Mouse (Mus musculus) brain, adult 2 months (tissue): ENCODE measurements around the gene Rcor1.

Experiments
- DNase-seq: peaks from one replicate; pipeline ENCODE4 v3.0.0; 2011; ENCODE audit warnings: low read depth, low spot score

Gene Rcor1

DNA sequence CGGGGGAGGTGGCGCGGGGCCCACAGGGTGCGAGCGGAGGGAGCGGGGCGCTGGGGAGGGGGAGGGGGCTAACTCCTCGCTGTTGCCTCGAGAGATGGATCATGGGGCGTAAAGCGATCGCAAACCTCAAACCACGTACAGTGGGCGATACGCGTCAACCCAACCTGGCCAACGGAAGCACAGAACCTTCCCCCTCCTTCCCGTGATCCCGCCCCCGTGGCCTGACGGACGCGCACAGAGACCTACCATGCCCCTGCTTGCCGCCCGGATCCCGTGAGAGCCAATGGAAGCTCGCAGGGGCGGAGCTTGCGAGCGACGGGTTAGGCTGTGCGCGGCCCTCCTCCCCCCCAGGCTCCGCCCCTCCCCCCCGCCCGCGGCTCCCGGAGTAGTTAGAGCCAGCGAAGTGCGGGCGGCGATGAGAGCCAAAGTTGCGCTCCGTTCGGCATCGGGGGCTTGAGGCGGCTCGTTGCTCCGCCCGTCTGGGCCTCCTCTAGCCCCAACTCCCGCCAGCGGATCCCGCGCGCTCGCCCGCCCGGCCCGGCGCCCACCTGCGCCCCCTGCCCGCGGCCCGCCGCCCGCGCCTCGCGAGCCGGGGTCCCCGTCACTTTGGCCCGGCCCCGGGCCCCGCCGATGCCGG lies at the start of gene Rcor1:
Rcor1 (plus strand) TSS at position 376 of the 637 bp plus-strand sequence.
- peak; percentile 100 for DNase-seq

DNA sequence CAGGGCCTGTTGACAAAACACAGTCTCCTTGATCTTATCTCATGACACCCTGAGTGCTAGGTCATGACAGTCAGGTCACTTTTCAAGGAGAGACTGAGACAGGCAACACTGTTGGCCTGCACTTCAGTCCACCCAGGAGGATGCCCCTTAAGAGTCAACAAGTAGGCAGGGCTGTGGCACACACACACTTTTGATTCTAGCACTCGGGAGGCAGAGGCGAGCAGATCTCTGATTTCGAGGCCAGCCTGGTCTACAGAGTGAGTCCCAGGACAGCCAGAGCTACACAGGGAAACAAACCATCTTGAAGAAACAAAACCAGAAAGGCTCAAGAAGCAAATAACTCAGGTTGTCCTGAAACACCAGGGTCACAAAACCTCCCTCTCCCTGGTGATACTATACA lies 49.7 kb upstream of the Rcor1 start:
- no peak for DNase-seq

DNA sequence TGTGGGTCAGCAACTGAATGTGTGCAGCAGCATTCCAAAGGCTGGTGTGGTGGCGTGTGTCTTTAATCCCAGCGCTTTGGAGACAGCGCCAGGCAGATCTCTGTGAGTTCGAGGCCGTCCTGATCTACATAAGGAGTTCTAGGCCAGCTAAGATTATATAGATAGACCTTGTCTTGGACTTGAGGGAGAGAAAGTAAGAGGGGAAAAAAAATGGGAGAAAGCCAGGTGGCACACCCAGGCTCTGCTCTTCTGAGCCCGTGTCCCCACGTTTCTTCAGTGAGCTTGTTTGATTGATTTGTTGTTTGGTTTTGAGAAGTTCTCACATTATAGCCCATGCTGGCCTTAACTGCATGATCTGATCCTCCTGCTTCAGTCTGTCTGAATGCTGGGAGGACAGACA lies 48.7 kb upstream of the Rcor1 start:
- DNase-seq: no peak

DNA sequence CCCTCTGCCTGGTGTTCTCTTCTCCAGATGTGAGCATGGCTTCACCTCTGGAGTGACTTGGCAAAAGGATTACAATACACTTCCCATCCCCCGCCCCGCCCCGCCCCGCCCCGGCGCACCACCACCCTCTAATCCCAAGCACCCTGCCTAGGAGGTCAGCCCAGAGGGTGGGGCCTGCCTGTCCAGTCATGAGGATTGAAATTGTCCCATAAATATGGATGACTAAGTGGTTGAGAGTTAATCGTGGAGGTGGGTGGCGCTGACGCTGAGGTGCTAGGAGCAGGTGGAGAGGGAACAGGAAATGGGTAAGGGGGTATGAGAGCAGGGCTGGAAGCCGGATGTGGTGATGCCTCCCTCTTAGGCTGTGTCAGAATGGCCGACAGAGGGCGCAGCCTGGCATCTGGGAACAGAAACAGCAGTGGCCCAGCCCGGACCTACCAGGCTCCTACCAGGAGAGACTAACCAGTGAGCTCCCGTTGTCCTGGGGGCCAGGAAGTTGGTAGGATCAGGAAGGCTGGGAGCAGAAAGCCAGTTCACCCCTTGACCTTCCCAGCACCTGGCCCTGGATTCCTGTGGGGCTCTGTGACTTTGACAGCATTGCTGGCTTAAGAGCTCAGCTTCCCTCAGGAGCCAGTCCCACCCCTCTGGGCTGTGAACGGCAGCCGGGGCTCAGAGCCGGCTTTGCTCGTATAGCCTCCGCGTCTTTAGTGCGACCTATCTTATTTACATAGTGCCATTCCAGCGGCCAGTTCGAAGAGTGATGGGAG lies 47.6 kb upstream of the Rcor1 start:
- DNase-seq: peak; percentile 78

DNA sequence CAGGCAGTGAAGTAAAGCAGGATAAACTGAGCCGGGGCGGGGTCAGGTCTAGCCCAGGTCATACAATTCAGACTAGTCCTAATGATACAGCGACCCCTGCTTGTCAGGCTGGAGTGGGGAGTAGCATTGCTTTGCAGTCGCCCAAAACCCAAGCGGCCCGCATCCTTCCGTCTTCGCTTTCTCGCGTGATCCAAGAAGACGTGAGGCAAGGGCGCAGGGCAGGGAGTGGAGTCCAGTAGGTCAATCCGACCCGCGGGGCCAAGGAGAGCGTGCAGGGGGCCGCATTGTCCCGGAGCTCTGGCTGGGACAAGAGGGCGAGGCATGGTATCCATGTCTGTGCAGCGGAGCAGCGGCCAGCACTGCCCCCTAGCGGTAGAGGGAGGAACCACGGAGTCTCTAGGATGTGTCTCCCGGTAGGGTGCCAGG lies 47.0 kb upstream of the Rcor1 start:
- DNase-seq: peak; percentile 92

DNA sequence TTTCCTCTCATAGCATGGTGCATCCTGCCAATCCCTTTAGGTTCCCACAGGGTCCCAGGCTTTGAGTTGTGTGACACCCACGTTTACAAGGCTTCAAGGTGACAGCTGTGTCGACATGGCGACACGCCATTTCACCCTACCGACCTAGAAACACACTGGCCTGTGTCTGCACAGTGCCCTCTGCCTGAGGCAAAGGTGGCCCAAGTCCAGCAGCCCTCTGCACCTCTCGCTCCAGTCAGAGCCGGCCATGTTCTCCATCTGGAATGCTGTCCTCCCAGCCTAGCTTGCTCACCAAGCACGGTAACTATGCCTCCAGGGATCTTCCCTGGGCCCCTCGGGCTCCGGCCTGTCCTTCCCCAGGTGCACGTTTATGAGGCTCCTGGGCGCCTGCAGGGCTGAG lies 46.4 kb upstream of the Rcor1 start:
- DNase-seq: no peak

DNA sequence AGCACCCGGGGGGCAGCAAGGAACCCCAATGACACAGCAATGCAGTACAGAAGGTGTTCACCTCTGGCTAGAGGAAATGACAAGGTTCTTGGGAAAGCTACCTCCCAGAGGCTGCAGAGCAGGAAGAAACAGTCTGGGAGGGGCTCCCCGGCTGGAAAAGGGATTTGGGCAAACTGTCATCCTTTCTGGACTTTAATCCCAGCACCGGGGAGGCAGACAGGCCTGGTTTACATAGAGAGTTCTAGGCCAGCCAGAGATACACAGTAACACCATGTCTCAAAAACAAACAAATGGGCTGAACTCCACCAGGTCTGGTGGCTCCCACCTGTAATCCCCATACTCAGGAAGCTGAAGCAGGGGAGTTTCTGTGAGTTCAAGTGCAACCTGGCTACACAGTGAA lies 45.9 kb upstream of the Rcor1 start:
- no peak for DNase-seq

DNA sequence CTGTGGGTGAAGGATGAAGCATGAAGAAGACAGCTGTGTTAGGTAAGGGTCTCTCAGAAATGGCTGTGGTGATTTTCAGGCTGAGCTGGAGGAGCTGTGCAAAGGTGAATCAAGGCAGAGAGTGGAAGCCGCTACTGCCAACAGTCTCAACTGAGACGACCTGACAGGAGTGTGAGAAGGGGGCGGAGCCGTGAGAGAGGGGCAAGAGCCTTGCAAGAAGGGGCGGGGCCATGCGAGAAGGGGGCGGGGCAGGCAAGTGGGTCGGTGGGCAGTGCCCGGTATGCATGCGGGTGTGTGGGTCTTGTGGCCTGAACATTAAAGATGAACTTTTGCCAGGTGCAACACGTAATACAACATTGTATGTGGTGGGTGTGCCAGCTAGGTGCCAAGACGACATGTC lies 44.5 kb upstream of the Rcor1 start:
- DNase-seq: no peak

DNA sequence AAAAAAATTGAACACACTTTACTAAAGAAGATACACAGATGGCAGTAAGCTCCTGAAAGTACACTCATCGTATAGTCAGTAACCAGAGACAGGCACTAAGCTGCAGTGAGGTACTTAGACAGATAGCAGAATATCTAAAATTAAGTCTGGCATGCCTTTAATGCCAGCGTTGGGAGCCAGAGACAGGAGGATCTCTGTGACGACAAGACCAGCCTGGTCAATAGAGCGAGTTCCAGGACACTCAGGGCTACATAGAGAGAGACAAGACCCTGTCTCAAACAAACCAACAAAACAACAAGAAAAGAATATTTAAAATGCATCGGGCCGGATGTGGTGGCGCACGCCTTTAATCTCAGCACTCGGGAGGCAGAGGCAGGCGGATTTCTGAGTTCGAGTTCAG lies 41.1 kb upstream of the Rcor1 start:
- DNase-seq: no peak

DNA sequence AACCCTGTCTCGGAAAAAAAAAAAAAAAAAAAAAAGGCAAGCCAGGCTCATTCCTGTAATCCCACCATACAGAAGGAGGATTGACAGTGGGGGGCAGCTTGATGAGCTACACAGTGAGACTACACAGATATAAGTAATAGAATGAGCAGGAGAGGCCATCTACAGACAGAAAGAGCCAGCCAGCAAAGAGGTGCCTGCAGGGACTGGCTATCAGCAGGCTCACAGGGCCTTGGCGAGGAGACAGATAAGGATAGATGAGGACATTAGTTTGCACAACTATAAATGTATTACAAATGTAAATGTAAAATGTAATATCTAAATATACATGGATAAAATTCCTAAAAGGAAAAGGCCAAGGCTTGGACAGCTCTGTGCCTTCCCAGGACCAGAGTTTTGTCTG lies 39.3 kb upstream of the Rcor1 start:
- DNase-seq: no peak

DNA sequence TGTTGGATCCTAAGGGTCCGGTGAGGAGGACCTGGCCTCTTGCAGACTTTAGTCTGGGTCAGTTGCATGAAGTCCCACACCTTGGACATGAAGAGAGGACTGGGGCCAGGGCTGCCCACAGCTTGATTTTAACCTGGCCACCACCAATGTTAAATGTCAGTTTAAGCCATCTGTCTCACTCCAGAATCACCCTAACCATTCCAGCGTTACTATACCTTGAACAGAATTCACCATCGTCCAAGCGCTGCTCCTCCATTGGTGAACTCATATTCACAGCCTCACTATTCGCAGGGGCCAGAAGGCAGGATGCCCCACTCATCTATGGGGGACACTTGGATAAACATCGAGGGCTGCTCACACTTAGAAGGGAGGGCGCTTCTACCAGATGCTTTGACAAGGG lies 38.2 kb upstream of the Rcor1 start:
- DNase-seq: no peak

DNA sequence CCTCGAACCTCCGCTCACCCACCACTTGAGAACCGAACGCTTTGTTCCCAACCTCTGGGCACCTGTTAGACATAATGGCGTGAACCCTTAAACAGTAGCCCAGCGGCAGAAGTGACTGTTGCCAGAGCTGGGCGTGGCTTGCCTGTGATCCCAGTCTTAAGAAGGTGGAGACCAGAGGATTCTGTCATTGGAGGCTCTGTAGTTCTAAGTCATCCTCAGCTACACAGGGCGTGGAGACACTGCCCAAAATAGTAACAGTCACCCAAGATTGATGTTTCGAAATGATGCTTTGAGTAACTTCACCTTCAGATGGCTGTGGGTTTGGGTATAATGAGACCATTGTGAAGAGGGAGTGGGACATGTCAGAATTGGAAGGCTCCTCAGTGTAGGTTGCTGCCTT lies 35.0 kb upstream of the Rcor1 start:
- DNase-seq: no peak

DNA sequence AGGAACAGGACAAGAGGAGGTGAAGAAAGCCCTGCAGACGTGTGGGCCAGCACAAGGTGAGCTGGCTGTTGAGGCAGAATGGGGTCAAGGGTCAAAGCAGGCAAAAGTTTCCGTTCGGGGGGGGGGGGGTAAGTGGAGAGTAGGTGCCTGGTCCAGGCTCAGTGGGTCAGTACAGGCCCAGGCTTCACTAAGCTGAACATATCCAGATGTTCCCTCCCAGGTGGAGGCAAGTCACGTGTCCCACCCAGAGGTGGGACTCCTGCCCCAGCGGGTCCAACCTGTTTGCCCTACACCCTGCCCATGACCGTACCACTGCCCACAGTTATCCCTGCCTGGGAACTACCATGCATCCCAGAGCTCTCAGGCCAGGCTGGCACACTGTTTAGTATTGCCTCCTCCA lies 33.3 kb upstream of the Rcor1 start:
- DNase-seq: no peak

DNA sequence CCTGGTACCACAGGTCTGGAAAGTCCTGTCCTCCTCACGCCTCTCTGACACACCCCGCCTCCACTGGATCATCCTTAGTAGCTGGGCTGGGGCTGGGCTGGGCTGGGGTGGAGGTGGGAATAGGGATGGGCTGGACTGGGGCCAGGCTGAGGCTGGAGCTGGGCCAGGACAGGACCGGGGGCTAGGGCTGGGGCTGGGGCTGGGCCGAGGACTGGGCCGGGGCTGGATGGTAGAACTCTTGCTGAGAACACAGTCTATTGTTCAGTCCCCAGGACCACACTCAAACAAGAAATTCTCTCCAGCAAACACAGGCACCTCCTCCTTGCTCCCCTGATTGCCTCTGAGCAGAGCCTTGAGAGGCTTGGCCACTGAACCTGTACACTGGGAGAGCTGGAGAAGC lies 32.8 kb upstream of the Rcor1 start:
- no peak for DNase-seq

DNA sequence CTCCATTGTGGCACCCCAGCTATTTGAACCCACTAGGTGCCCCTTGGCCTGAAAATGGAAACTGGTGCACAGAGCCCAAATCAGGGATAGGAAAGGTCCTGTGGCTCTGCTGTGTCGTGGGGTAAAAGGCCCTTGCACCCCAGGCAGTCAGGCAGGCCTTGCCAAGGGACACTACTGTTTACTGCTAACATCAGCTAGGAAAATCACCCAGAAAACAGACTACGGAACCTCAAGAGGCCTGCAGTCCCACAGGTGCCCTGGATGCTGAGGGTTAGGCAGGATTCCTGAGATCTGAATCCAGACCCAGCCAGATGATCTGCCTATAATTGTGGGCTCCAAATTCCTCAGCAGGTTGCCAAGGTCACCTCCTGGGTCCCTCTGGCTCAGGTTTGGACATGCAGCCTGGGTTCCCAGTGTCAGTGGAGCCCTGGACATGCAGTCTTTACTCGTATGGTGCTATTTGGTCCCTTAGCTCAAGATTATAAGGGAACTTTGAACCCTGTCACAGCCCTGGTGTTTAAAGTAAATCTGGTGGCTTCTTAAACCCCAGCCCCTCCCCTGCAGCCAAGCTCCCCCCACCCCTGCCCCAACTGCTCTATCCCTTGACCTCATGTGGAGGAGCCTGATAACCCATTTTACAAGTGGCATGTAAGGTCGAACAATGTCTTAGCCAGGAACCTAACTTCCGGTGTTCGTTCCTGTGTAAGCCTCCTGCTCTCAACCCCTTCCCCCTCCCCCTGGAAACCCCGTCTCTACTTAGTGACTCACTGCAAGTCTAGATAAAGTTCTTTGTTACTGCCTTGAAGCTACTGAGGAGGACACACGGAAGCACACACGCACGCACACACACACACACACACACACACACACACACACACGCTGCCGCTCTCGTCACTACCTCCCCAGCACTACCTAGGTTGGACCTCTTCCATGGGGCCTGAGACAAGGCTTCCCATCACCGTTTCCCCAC lies 31.7 kb upstream of the Rcor1 start:
- DNase-seq: peak; percentile 43

DNA sequence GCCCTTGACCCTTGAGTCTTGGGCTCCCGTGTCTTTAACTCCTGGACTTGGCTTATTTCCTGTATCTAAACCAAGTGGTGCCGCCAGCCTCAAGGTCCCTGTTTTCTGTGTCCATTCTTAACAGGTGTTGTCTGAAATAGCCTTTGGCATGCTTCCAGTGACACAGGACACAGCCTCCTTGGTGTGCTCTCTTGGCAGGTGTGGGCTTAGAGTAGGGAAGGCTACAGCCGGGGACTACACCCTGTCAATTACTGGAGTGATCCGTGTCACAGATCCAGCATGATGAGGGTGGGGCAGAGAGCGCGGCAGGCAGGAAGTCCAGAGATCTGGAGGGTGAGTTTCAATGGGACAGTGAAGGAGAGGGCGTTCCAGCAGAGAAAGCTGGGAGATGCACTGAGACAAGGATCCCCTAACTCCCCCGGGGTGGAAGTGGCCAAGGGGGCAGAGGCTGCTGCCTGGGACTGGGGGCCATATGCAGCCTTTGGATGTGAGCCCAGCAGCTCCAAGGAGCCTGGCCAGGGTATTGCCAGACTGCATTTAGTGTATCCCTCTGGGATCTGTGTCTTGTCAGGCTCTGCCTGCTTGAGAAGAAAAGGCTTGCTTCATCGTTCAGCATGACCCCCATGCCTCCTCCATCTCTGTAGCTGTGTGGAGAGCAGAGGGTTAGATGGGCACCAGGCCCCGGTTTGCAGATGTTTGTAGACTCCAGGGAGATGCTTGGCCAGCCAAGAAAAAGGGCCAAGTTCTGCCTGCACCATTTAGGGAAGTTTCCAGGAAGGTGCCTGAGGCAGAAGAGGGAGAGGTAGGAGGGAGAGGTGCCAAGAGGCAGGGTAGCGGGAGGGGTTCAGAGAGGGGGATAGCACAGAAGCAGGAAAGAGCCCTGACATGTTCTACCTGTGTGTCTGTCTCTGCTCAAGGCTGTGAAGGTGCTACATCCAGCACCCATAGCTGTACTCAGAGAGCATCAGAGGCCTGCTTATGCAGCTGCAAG lies 30.4 kb upstream of the Rcor1 start:
- DNase-seq: peak; percentile 67

DNA sequence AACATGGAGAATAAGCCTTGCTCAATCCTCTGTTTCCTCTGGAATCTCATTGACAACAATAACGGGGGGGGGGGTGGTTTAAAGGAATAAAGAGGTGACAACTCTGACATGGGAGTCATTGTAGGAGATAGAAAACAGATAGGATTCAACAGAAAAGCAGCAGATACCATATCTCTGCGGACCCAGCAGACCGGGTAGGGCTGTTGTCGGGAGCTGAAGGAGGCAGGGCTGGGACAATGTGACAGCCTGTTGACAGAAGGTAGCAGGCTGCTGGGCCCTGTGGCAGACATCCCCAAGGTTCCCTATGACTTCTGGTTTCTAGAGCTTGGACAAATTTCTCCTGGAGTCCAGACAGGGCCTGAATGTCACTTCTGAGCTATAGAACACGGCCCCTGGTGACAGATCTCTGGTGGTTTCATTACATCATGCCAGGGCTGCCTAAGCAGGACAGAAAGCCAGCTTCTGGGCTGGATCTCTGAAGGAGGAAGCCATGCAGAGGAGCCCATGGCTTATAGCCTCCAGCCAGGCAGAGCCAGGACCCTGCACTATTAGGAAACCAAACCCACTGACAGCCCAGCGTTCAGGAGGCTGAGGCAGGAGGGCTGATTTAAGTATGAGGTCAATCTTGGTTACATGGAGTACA lies 29.4 kb upstream of the Rcor1 start:
- no peak for DNase-seq

DNA sequence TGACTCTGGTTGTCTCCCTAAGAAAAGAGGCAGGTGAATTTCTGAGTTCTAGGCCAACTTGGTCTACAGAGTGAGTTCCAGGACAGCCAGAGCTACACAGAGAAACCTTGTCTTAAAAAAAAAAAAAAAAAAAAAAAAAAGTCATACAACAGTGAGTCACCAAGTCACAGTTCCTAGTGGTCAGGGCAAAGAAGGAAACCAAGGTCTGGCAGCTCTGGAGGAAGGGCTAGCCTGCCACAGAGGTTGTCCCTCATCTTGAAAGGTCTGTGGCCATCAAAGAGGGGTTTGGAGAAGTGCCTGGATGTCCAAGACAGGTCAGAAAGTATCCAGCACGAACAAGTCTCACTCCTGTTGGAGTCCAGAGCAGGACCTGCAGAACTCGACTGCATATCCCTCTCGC lies 22.3 kb upstream of the Rcor1 start:
- DNase-seq: no peak

DNA sequence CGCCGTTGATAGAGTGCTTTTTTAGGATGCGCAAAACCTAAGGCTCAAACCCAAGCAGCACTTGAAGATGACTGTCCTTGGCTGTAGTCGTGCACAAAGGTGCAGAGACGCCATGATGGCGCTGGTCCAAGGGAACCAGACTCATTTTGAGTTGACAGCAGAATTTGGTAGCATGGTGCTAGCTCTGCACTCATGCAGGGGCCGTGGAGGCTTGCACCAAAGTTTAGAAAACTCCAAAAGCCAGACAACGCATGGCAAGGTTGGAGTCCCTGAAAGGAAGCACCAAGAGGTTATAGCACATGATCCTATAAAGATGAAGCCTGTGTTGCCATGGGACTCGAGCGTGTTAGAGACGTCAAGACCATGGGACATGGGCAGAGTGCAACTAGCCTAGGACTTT lies 21.1 kb upstream of the Rcor1 start:
- DNase-seq: no peak

DNA sequence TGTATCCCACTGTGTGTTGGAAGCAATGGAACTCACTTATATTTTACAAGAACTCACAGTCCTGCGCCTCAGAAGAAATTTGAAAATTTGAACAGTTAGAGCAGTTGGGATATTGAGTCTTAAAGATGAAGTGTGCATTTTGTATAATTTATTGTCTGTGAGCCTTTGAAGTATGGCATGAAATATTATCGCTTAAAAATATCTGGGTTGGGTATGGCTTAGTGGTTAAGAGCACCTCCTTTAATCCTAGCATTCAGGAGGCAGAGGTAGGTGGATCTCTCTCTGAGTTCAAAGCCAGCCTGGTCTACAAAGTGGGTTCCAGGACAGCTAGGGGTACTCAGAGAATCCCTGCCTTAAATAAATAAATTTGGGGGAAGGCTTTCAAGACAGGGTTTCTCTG lies 20.1 kb upstream of the Rcor1 start:
- no peak for DNase-seq

DNA sequence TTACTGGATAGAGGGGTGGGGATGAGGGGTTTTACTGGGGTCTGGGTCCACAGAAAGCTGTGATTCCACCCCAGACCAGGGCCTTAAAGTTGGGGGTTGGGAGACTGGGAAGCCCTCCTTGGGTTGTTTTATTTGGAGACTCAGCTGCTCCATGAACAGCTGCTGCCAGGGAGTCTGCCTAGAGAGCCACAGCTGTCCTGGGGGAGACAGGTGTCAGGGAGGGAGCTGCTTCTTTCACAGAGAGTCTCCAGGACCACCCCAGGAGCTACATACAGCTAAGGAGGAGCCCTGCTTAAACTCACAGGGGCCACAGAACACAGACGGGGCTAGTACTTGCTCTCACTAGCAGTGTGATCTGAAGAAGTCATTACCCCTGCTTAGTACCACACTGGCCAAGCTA lies 18.0 kb upstream of the Rcor1 start:
- DNase-seq: no peak
